Mouse (Mus musculus) forebrain, embryonic 11.5 days (tissue): ENCODE data around the gene Prkca. TPM values are rescaled to one million over a fixed set of nuclear protein-coding genes. Genes with fewer than 3 reads are reported as not detected.

Source experiments
- ATAC-seq: fragments of 200-750 bp; cut with Nextera tagmentation; replicated peaks from 2 replicates; pipeline ENCODE4 v1.8.0; 2017; ENCODE audit warnings: moderate TSS enrichment; ENCODE audit not compliant: low FRiP score
- DNase-seq: peaks from one replicate; pipeline ENCODE4 v3.0.0-alpha.2; 2017; ENCODE audit warnings: low spot score
- H3K27ac ChIP-seq: fragments of 300-500 bp; sonication (generic); 2 replicates; pipeline ENCODE4 v1.5.1; 2014; ENCODE audit warnings: low read depth, low read length
- H3K27me3 ChIP-seq: fragments of 300-500 bp; sonication (generic); 2 replicates; pipeline ENCODE4 v1.6.1; 2014; ENCODE audit warnings: mild to moderate bottlenecking, low read length, mixed read lengths; ENCODE audit not compliant: control insufficient read depth, insufficient read depth
- H3K36me3 ChIP-seq: fragments of 300-500 bp; sonication (generic); 2 replicates; pipeline ENCODE4 v1.6.1; 2014; ENCODE audit warnings: mild to moderate bottlenecking, low read length, moderate library complexity, mixed read lengths; ENCODE audit not compliant: control insufficient read depth, insufficient read depth
- H3K4me1 ChIP-seq: fragments of 300-500 bp; sonication (generic); replicated peaks from 2 replicates; pipeline ENCODE4 v1.6.1; 2014; ENCODE audit warnings: low read length, mixed read lengths; ENCODE audit not compliant: control insufficient read depth, insufficient read depth
- H3K4me2 ChIP-seq: fragments of 300-500 bp; sonication (generic); 2 replicates; pipeline ENCODE4 v1.6.1; 2014; ENCODE audit warnings: low read depth, mild to moderate bottlenecking, low read length, moderate library complexity, mixed read lengths; ENCODE audit not compliant: severe bottlenecking
- H3K4me3 ChIP-seq: fragments of 300-500 bp; sonication (generic); 2 replicates; pipeline ENCODE4 v1.5.1; 2014; ENCODE audit warnings: low read depth, low read length
- H3K9ac ChIP-seq: fragments of 300-500 bp; sonication (generic); 2 replicates; pipeline ENCODE4 v1.6.1; 2014; ENCODE audit warnings: low read length
- H3K9me3 ChIP-seq: fragments of 300-500 bp; sonication (generic); 2 replicates; pipeline ENCODE4 v1.6.1; 2016; ENCODE audit warnings: low read length, mixed read lengths; ENCODE audit not compliant: control insufficient read depth
- WGBS: fragments of 180-500 bp; shearing (Covaris S2); extraction: QIAGEN DNeasy Blood & Tissue Kit; methylation state at CpG from one replicate; pipeline ENCODE4 v1.1.7; 2014; 5-methylcytosine and 5-hydroxymethylcytosine counted together
- polyA plus RNA-seq: library from polyadenylated mRNA; unstranded; fragments of >200 nt; fragmentation: Nextera tagmentation; extraction: Ambion mirVana; gene quantifications from 2 replicates; pipeline ENCODE4 v1.2.1, GENCODE M21; 2014

Prkca gene
- polyA plus RNA-seq, 1 experiment from 2014 or later = 5.2 TPM

GRCm38 (mm10) chr11:108299913-108300312, 43.8 kb downstream of the Prkca start:
- no peak for ATAC-seq
- Histone ChIP-seq H3K9ac (no peak overlapping the region), H3K36me3 (no peaks in the 10 kb centered on the region)

DNA sequence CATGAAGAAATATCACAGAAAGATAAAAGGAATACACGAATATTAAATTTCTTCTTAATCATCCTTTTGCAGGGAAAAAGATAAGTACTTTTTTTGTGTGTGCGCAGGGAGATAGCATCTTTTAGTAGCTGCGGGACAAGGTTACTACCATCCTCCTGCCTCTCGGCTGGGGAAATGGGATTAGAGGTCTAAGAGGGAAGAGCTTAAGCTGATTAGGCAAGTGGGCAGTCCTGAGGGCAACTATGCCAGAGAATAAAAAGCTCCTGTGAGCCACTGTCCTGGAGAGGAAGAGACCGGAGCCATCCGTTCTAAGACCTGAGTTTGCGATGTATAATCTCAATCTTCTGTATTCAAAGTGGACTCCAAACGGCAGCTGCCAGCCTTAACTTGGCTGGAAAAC, 45.8 kb downstream of the Prkca start:
- ATAC-seq = no peak
- 30% methylated on average over 8 of the region's 8 CpGs for WGBS

More at GRCm38 (mm10) chr11:108299913-108300312, 43.8 kb downstream of the Prkca start:
- WGBS = 90% methylated on average over 10 of the region's 10 CpGs
- Histone ChIP-seq H3K9me3 (no peaks in the 10 kb centered on the region), H3K4me2 (no peak overlapping the region), H3K27ac (no peak overlapping the region), H3K27me3 (no peaks in the 10 kb centered on the region), H3K4me3 (no peak overlapping the region), H3K4me1 (no peaks in the 10 kb centered on the region)
- no peak for DNase-seq

GRCm38 (mm10) chr11:108295373-108295772, 48.4 kb downstream of the Prkca start:
- no peak overlapping the region for H3K27ac ChIP-seq
- DNase-seq (no peak), ATAC-seq (no peak)
- H3K4me3 ChIP-seq = no peak overlapping the region
- no peaks in the 10 kb centered on the region for H3K9me3 ChIP-seq
- H3K4me1 ChIP-seq = no peaks in the 10 kb centered on the region
- no peak overlapping the region for H3K4me2 ChIP-seq
- no peaks in the 10 kb centered on the region for H3K27me3 ChIP-seq
- no peak overlapping the region for H3K9ac ChIP-seq
- H3K36me3 ChIP-seq = no peaks in the 10 kb centered on the region

More for the DNA sequence above, 45.8 kb downstream of the Prkca start:
- no peak overlapping the region for H3K9ac ChIP-seq
- no peaks in the 10 kb centered on the region for H3K9me3 ChIP-seq
- DNase-seq = no peak
- no peaks in the 10 kb centered on the region for H3K4me1 ChIP-seq
- H3K27me3 ChIP-seq = no peaks in the 10 kb centered on the region
- H3K27ac ChIP-seq = no peak overlapping the region
- H3K36me3 ChIP-seq = no peaks in the 10 kb centered on the region
- no peak overlapping the region for H3K4me3 ChIP-seq
- H3K4me2 ChIP-seq = no peak overlapping the region

GRCm38 (mm10) chr11:108294305-108294813, 49.4 kb downstream of the Prkca start:
- no peak overlapping the region for H3K4me3 ChIP-seq
- 92% methylated on average over 12 of the region's 12 CpGs for WGBS
- H3K9me3 ChIP-seq = no peaks in the 10 kb centered on the region
- no peak overlapping the region for H3K9ac ChIP-seq
- ATAC-seq (no peak), DNase-seq (no peak)
- no peaks in the 10 kb centered on the region for H3K27me3 ChIP-seq
- H3K4me1 ChIP-seq = no peaks in the 10 kb centered on the region
- no peak overlapping the region for H3K4me2 ChIP-seq
- no peak overlapping the region for H3K27ac ChIP-seq
- no peaks in the 10 kb centered on the region for H3K36me3 ChIP-seq

GRCm38 (mm10) chr11:108293843-108294242, 49.9 kb downstream of the Prkca start:
- H3K4me1 ChIP-seq = no peaks in the 10 kb centered on the region
- H3K4me2 ChIP-seq = no peak overlapping the region
- no peak overlapping the region for H3K4me3 ChIP-seq
- no peak for ATAC-seq
- no peak overlapping the region for H3K9ac ChIP-seq
- no peaks in the 10 kb centered on the region for H3K27me3 ChIP-seq
- no peaks in the 10 kb centered on the region for H3K36me3 ChIP-seq
- no peak overlapping the region for H3K27ac ChIP-seq
- no peak for DNase-seq
- no peaks in the 10 kb centered on the region for H3K9me3 ChIP-seq
- 79% methylated on average over 3 of the region's 3 CpGs for WGBS

DNA sequence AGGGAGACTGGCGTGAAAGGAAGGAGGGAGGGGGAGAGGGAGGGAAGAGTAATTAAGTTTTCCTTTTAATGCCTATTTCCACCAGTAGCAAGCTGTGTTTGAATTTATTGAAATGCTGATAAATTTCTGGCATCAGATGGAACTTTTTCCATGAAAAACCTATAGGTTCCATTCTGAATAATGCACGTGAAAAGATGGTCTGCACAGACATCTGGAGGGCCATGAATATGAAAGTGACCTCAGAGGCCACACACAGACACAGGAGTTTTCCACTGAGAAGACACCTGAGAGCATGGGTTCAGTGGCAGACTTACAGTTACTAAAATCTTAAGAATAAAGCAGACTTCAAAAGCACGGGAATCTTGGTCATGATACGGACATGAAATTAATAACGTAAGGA, 54.5 kb downstream of the Prkca start:
- no peak overlapping the region for H3K9ac ChIP-seq

GRCm38 (mm10) chr11:108287321-108287720, 56.4 kb downstream of the Prkca start:
- no peak overlapping the region for H3K27ac ChIP-seq
- DNase-seq = no peak
- H3K9ac ChIP-seq = no peak overlapping the region
- no peak overlapping the region for H3K4me2 ChIP-seq
- ATAC-seq = no peak
- H3K36me3 ChIP-seq = no peaks in the 10 kb centered on the region
- H3K9me3 ChIP-seq = no peaks in the 10 kb centered on the region
- H3K27me3 ChIP-seq = no peaks in the 10 kb centered on the region
- no peak overlapping the region for H3K4me3 ChIP-seq
- 0 out of 2 replicates have a peak, but pooled peaks cover 2% of the 10 kb centered on the region for H3K4me1 ChIP-seq
- WGBS = 78% methylated on average over 2 of the region's 2 CpGs

More for the DNA sequence above, 54.5 kb downstream of the Prkca start:
- 88% methylated on average over 5 of the region's 5 CpGs for whole genome bisulfite sequencing
- H3K27ac ChIP-seq = no peak overlapping the region
- H3K27me3 ChIP-seq = no peaks in the 10 kb centered on the region
- DNase-seq (no peak), ATAC-seq (no peak)
- H3K4me1 ChIP-seq = 0 out of 2 replicates have a peak, but pooled peaks cover 2% of the 10 kb centered on the region
- no peaks in the 10 kb centered on the region for H3K9me3 ChIP-seq
- no peak overlapping the region for H3K4me2 ChIP-seq
- no peaks in the 10 kb centered on the region for H3K36me3 ChIP-seq
- H3K4me3 ChIP-seq = no peak overlapping the region

GRCm38 (mm10) chr11:108285046-108285445, 58.7 kb downstream of the Prkca start:
- Histone ChIP-seq H3K4me1 (0 out of 2 replicates have a peak, but pooled peaks cover 4% of the 10 kb centered on the region), H3K9me3 (no peaks in the 10 kb centered on the region), H3K4me2 (no peak overlapping the region), H3K4me3 (no peak overlapping the region), H3K27ac (no peak overlapping the region), H3K9ac (no peak overlapping the region), H3K36me3 (no peaks in the 10 kb centered on the region), H3K27me3 (no peaks in the 10 kb centered on the region)
- 18% methylated on average over 5 of the region's 5 CpGs for WGBS
- DNase-seq = no peak
- ATAC-seq = no peak

- Histone ChIP-seq H3K4me2 (no peak overlapping the region), H3K27me3 (no peaks in the 10 kb centered on the region), H3K4me3 (no peak overlapping the region), H3K27ac (no peak overlapping the region), H3K9ac (no peak overlapping the region), H3K9me3 (no peaks in the 10 kb centered on the region), H3K36me3 (no peaks in the 10 kb centered on the region), H3K4me1 (0 out of 2 replicates have a peak, but pooled peaks cover 4% of the 10 kb centered on the region)
- 69% methylated on average over 1 of the region's 1 CpGs for WGBS
- ATAC-seq (no peak), DNase-seq (no peak)
Measured at GRCm38 (mm10) chr11:108282850-108283459, 60.8 kb downstream of the Prkca start.
